ENCODE assay signal across 8 mouse cellular contexts in genomic region chr2:148672199-148673096, GRCm38 (mm10). TPM values are rescaled to one million over a fixed set of nuclear protein-coding genes. Genes with fewer than 3 reads are reported as not detected.
DNase-seq lines count a peak whose midpoint lies in the region; ATAC-seq and TF ChIP-seq lines count a peak whose summit lies in the region.

Nxt1 (plus strand) TSS chr2:148672601.

- TF ChIP-seq EP300 in heart, adult 2 months (IDR thresholded peaks at IDR 0.05; ENCODE audit: insufficient read depth, low read depth, low read length) = peak; percentile 52; the same call in 1 of the 2 replicates

- intact Hi-C loops in heart, adult 2 months (cut with DNase I) = no loop called here

- no peaks in the 10 kb centered on the region for H3K27me3 ChIP-seq in embryonic facial prominence, embryonic 14.5 days (replicated peaks; ENCODE audit: control insufficient read depth, insufficient read depth, low read length)
- H3K27me3 ChIP-seq in heart, adult 2 months (ENCODE audit: control insufficient read depth, insufficient read depth, low read length) = no peaks in the 10 kb centered on the region
- no peaks in the 10 kb centered on the region for H3K27me3 ChIP-seq in limb, embryonic 13.5 days
- H3K27me3 ChIP-seq in midbrain, embryonic 16.5 days (ENCODE audit: control insufficient read depth, insufficient read depth, low read depth, low read length) = no peaks in the 10 kb centered on the region

- DNase-seq in 3T3-L1 (ENCODE audit: low read depth, low spot score) = peak; percentile 99
- DNase-seq in adrenal gland, postnatal 4 days (ENCODE audit: low spot score in 2 of 2) = peak; percentile 99
- DNase-seq in embryonic facial prominence, embryonic 14.5 days (ENCODE audit: low spot score) = peak; percentile 99
- DNase-seq in heart, adult 2 months = peak; percentile 99 to 100
- DNase-seq in kidney, adult 8-10 months = peak; percentile 99
- DNase-seq in spleen, postnatal 10 days (ENCODE audit: low spot score in 2 of 2) = peak; percentile 99

- TF ChIP-seq CTCF in heart, adult 2 months (IDR thresholded peaks at IDR 0.05) = no peak

- no peaks in the 10 kb centered on the region for H3K9me3 ChIP-seq in embryonic facial prominence, embryonic 14.5 days (ENCODE audit: control insufficient read depth, low read length)
- H3K9me3 ChIP-seq in limb, embryonic 13.5 days = no peaks in the 10 kb centered on the region
- H3K9me3 ChIP-seq in midbrain, embryonic 16.5 days (replicated peaks; ENCODE audit: control insufficient read depth, low read length, poor library complexity, severe bottlenecking) = no peaks in the 10 kb centered on the region

- peak; percentile 100 for ATAC-seq in embryonic facial prominence, embryonic 14.5 days (ENCODE audit: low read depth)
- peak; percentile 100 for ATAC-seq in limb, embryonic 13.5 days (ENCODE audit: low FRiP score, low read depth)
- ATAC-seq in midbrain, embryonic 16.5 days = peak; percentile 100

- H3K36me3 ChIP-seq in embryonic facial prominence, embryonic 14.5 days (ENCODE audit: control insufficient read depth, insufficient read depth, low read length) = peaks cover 26% of the 10 kb centered on the region
- no peaks in the 10 kb centered on the region for H3K36me3 ChIP-seq in heart, adult 2 months (ENCODE audit: control insufficient read depth, insufficient read depth, low read length)
- H3K36me3 ChIP-seq in limb, embryonic 13.5 days = peaks cover 22% of the 10 kb centered on the region
- peaks cover 8% of the 10 kb centered on the region for H3K36me3 ChIP-seq in midbrain, embryonic 16.5 days (ENCODE audit: control insufficient read depth, insufficient read depth, low read length)

- peak within 1 kb of the TSS; percentile 83 for H3K9ac ChIP-seq in embryonic facial prominence, embryonic 14.5 days (ENCODE audit: low read depth, low read length)
- H3K9ac ChIP-seq in heart, adult 2 months (ENCODE audit: low read depth, low read length) = peak within 1 kb of the TSS; percentile 83
- peak within 1 kb of the TSS; percentile 89 for H3K9ac ChIP-seq in limb, embryonic 13.5 days
- H3K9ac ChIP-seq in midbrain, embryonic 16.5 days (ENCODE audit: low read depth, low read length) = peak within 1 kb of the TSS; percentile 88

- TF ChIP-seq POLR2A in heart, adult 2 months (IDR thresholded peaks at IDR 0.05; ENCODE audit: insufficient read depth, low read depth, low read length) = peak; percentile 80

- no peaks in the 10 kb centered on the region; the same call in 1 of the 2 replicates for H3K79me2 ChIP-seq in heart, adult 2 months (replicated peaks; ENCODE audit: control insufficient read depth, insufficient read depth, low read length)

- 2% methylated on average over 51 of the region's 58 CpGs for WGBS in embryonic facial prominence, embryonic 14.5 days
- WGBS in heart, adult 2 months = under 1% methylated on average over 58 of the region's 58 CpGs
- WGBS in limb, embryonic 13.5 days = 1% methylated on average over 57 of the region's 58 CpGs
- WGBS in midbrain, embryonic 16.5 days = under 1% methylated on average over 58 of the region's 58 CpGs

- H3K27ac ChIP-seq in embryonic facial prominence, embryonic 14.5 days (replicated peaks; ENCODE audit: low read depth, low read length) = peak within 1 kb of the TSS; percentile 70
- peak within 1 kb of the TSS; percentile 82 for H3K27ac ChIP-seq in heart, adult 2 months
- peak within 1 kb of the TSS; percentile 77 for H3K27ac ChIP-seq in limb, embryonic 13.5 days
- H3K27ac ChIP-seq in midbrain, embryonic 16.5 days (ENCODE audit: low read length) = peak within 1 kb of the TSS; percentile 82

- peak within 1 kb of the TSS; percentile 82 for H3K4me3 ChIP-seq in embryonic facial prominence, embryonic 14.5 days (ENCODE audit: low read depth, low read length)
- peak within 1 kb of the TSS; percentile 77 for H3K4me3 ChIP-seq in heart, adult 2 months
- H3K4me3 ChIP-seq in limb, embryonic 13.5 days = peak within 1 kb of the TSS; percentile 84
- H3K4me3 ChIP-seq in midbrain, embryonic 16.5 days (ENCODE audit: low read depth, low read length) = peak within 1 kb of the TSS; percentile 83

- peaks cover 13% of the 10 kb centered on the region; the same call in 1 of the 2 replicates for H3K4me1 ChIP-seq in embryonic facial prominence, embryonic 14.5 days (ENCODE audit: control insufficient read depth, insufficient read depth, low read length)
- H3K4me1 ChIP-seq in heart, adult 2 months (ENCODE audit: control insufficient read depth, insufficient read depth, low read length) = no peaks in the 10 kb centered on the region; the same call in 1 of the 2 replicates
- H3K4me1 ChIP-seq in limb, embryonic 13.5 days = peaks cover 19% of the 10 kb centered on the region
- peaks cover 25% of the 10 kb centered on the region for H3K4me1 ChIP-seq in midbrain, embryonic 16.5 days (ENCODE audit: control insufficient read depth, insufficient read depth, low read length)

- peak within 1 kb of the TSS; percentile 85 for H3K4me2 ChIP-seq in embryonic facial prominence, embryonic 14.5 days (ENCODE audit: low read depth, low read length)
- peak within 1 kb of the TSS; percentile 83 for H3K4me2 ChIP-seq in limb, embryonic 13.5 days (replicated peaks)
- H3K4me2 ChIP-seq in midbrain, embryonic 16.5 days (ENCODE audit: low read length) = peak within 1 kb of the TSS; percentile 94

RNA-seq across cellular contexts. Expression of gene Nxt1, which starts in this region (rescaled TPM):
- 10 to 100 TPM; 24.1 to 28.1 TPM for total RNA-seq in adrenal gland, postnatal 4 days (2021)
- 71.1 and 79.9 TPM in 2 replicates for polyA plus RNA-seq in embryonic facial prominence, embryonic 14.5 days (2014; fragmentation: Nextera tagmentation; extraction: Ambion mirVana)
- 1 to 10 TPM; 6.4 to 8.7 TPM for total RNA-seq in heart, adult 2 months (2021)
- 9.0 and 13.1 TPM in 2 replicates for polyA plus RNA-seq in heart, adult 2 months (2012; rRNA removed)
- 89.8 and 97.1 TPM in 2 replicates for polyA plus RNA-seq in limb, embryonic 13.5 days (2015; fragmentation: Nextera tagmentation; extraction: Ambion mirVana)
- polyA plus RNA-seq in midbrain, embryonic 16.5 days (2015; fragmentation: Nextera tagmentation; extraction: Ambion mirVana) = 36.8 and 43.5 TPM in 2 replicates

Comparison
In these comparisons a context has a peak if more than half of its experiments do, and no peak if none do; other contexts are left out.
1. Peak in every context shown above with its lines: DNase-seq, ATAC-seq, H3K4me3 ChIP-seq and H3K27ac ChIP-seq.